Mouse (Mus musculus) limb, embryonic 14.5 days (tissue): Measurements from ENCODE around the gene Rnf123. TPM values are rescaled to one million over a fixed set of nuclear protein-coding genes. Genes with fewer than 3 reads are reported as not detected.

Experiments used
- ATAC-seq: fragments of 200-750 bp; cut with Nextera tagmentation; 2 replicates; pipeline ENCODE4 v1.8.0; 2017; ENCODE audit warnings: low read depth, moderate number of reproducible peaks, moderate TSS enrichment; ENCODE audit not compliant: low FRiP score
- DNase-seq: peaks from one replicate; pipeline ENCODE4 v3.0.0-alpha.2; 2015; ENCODE audit warnings: low spot score
- H3K27ac ChIP-seq: fragments of 300-500 bp; sonication (generic); replicated peaks from 2 replicates; pipeline ENCODE4 v1.5.1; 2014; ENCODE audit warnings: low read depth, mild to moderate bottlenecking, low read length, moderate library complexity, mixed read lengths
- H3K27me3 ChIP-seq: fragments of 300-500 bp; sonication (generic); 2 replicates; pipeline ENCODE4 v1.6.1; 2014; ENCODE audit warnings: low read length, mixed read lengths; ENCODE audit not compliant: control insufficient read depth, insufficient read depth
- H3K36me3 ChIP-seq: fragments of 300-500 bp; sonication (generic); 2 replicates; pipeline ENCODE4 v1.6.1; 2014; ENCODE audit warnings: mild to moderate bottlenecking, low read length, moderate library complexity, mixed read lengths; ENCODE audit not compliant: control insufficient read depth, insufficient read depth
- H3K4me1 ChIP-seq: fragments of 300-500 bp; sonication (generic); 2 replicates; pipeline ENCODE4 v1.6.1; 2014; ENCODE audit warnings: antibody characterized with exemption, low read length, mixed read lengths; ENCODE audit not compliant: control insufficient read depth, insufficient read depth
- H3K4me2 ChIP-seq: fragments of 300-500 bp; sonication (generic); replicated peaks from 2 replicates; pipeline ENCODE4 v1.6.1; 2014; ENCODE audit warnings: low read depth, mild to moderate bottlenecking, low read length, moderate library complexity; ENCODE audit not compliant: severe bottlenecking
- H3K4me3 ChIP-seq: fragments of 300-500 bp; sonication (generic); replicated peaks from 2 replicates; pipeline ENCODE4 v1.5.1; 2014; ENCODE audit warnings: low read length
- H3K9ac ChIP-seq: fragments of 300-500 bp; sonication (generic); 2 replicates; pipeline ENCODE4 v1.6.1; 2014; ENCODE audit warnings: mild to moderate bottlenecking, low read depth, low read length, moderate library complexity; ENCODE audit not compliant: severe bottlenecking
- H3K9me3 ChIP-seq: fragments of 300-500 bp; sonication (generic); 2 replicates; pipeline ENCODE4 v1.6.1; 2016; ENCODE audit warnings: low read length; ENCODE audit not compliant: control insufficient read depth
- POLR2A ChIP-seq: fragments of 200-500 bp; IDR thresholded peaks from 2 replicates; pipeline ENCODE4 v1.8.0; 2012; ENCODE audit warnings: inconsistent platforms, mild to moderate bottlenecking, moderate library complexity, borderline replicate concordance; ENCODE audit not compliant: insufficient read depth, insufficient read length; ENCODE audit errors: extremely low read depth
- WGBS: fragments of 180-500 bp; shearing (Covaris S2); extraction: QIAGEN DNeasy Blood & Tissue Kit; methylation state at CpG from one replicate; pipeline ENCODE4 v1.1.7; 2014; 5-methylcytosine and 5-hydroxymethylcytosine counted together
- microRNA-seq: library from miRNA; unstranded; fragments of <30 nt; microRNA quantifications from one replicate; pipeline ENCODE4, GENCODE M21; 2016
- polyA plus RNA-seq, 2 experiments: library from polyadenylated mRNA; depleted of rRNA in 1 of 2; stranded (reverse) in 1 of 2; unstranded in 1 of 2; fragments of >200 nt; fragmentation: Nextera tagmentation in 1 of 2; extraction: Ambion mirVana in 1 of 2; gene quantifications; 2 replicates each; pipeline versions ENCODE4 v1.2.1 to v1.2.3; 2012 to 2014

Gene Rnf123
- polyA plus RNA-seq, 2 experiments, result 32.4 to 67.9 TPM

DNA sequence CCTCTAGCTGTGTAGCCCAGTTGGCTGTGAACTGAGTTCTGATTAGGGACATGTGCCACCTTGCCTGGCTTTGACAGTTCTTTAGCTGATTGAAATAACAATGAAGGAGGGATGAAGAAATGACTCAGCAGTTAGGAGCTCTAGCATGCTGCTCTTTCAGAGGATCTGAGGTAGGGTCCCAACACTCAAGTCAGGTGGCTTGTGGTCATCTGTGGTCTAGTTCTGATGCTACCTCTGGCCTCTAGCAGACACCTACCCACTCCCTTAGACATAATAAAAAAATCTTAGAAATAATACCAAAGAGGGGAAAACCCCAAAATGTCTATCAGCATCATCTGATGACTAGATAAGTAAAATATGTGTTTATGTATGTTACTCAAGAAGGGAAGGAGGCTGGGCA is 72.8 kb downstream of the Rnf123 start:
- Histone ChIP-seq H3K9ac (no peak overlapping the region), H3K4me3 (no peak overlapping the region), H3K27ac (no peak overlapping the region), H3K27me3 (no peaks in the 10 kb centered on the region), H3K36me3 (peaks cover 17% of the 10 kb centered on the region), H3K9me3 (no peaks in the 10 kb centered on the region), H3K4me1 (no peaks in the 10 kb centered on the region), H3K4me2 (no peak overlapping the region)
- no peak for TF ChIP-seq POLR2A
- ATAC-seq, result no peak
- no peak for DNase-seq

DNA sequence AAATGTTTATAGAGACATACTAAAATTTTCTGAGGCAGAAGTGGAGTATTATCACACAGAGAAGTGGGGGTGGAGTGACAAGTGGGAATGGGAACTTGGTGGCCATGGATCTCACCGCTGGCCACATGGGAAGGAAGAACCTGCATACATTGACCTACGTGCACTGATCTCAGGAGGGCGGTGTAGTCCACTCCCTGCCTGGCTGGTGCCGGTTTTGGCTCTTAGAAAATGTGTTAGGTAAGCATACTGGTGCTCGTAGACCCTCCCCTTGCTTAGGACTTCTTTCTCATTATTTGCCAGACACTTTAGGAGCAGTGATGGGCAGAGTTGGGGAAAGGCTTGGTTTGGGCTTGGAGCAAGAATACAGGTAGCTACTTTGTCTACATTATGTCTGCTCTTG is 75.1 kb downstream of the Rnf123 start:
- WGBS, result 94% methylated on average over 5 of the region's 5 CpGs
- DNase-seq (no peak), ATAC-seq (no peak)
- Histone ChIP-seq H3K4me2 (no peak overlapping the region), H3K36me3 (peaks cover 9% of the 10 kb centered on the region), H3K9ac (no peak overlapping the region), H3K4me1 (peaks cover 9% of the 10 kb centered on the region), H3K9me3 (no peaks in the 10 kb centered on the region), H3K27me3 (no peaks in the 10 kb centered on the region), H3K4me3 (no peak overlapping the region), H3K27ac (no peak overlapping the region)
- no peak for TF ChIP-seq POLR2A

DNA sequence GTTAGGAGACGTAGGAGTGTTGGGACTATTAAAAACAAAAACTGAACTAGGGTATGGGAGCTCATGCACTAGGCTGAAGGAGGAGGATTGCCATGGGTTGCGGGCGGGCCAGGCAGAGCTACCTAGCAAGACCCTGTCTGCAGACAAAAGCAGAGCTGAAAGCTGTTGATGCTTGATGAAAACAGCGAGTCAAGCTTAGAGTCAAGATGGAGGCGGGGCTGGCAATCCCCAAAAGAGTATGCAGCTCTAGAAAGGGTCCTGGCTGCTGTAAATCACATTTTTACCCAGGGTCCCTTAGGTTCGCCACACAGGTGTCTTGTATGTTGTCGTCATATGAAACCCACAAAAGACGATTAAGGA is 79.6 kb downstream of the Rnf123 start:
- Histone ChIP-seq H3K9me3 (no peaks in the 10 kb centered on the region), H3K27me3 (no peaks in the 10 kb centered on the region), H3K4me3 (peak overlapping the region; percentile 93), H3K9ac (peak overlapping the region; percentile 93), H3K4me2 (peak overlapping the region; percentile 79), H3K4me1 (peaks cover 14% of the 10 kb centered on the region), H3K36me3 (no peaks in the 10 kb centered on the region), H3K27ac (peak overlapping the region; percentile 90; the same call in 1 of the 2 replicates)
- WGBS, result 8% methylated on average over 8 of the region's 8 CpGs
- DNase-seq, result no peak
- no peak for TF ChIP-seq POLR2A
- ATAC-seq, result no peak

DNA sequence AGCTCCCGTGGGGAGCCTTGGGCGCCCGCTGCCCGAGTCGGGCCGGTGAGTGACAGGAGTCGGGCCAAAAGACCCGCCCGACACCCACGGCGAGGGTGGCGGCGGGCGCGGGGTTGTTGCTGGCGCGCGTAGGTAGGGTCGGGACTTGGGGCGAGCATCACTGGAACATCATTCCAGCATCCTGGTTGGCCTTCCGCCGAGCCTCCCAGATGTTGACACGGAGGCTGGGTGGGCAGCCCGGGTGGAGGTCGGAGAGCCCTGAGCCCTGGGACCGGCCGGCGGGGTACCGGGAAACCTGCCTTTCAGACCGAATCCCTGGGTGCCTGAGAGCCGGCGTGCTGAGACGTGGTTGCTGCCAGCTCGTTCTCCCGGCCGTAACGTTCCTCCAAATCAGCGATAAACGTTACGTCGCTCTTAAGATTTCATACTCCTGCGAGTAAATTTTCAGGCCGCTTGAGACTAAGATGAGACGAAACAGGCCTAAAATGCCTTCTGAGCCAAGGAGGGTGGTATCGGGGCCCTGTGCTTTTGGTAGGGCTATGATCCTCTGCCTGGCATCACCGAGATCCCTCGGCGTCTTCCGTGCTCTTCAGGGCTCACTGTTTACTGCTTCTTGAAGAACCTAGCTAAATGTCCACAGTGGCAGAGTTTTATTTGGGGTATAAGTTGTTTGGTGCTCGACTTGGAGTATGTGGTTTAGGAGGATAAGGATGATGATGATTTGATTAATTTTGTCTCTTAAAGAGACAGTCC is 80.2 kb downstream of the Rnf123 start:
- ATAC-seq, result peak; percentile 20; the same call in 1 of the 2 replicates
- peak overlapping the region; percentile 79 for H3K4me2 ChIP-seq
- peak overlapping the region; percentile 93 for H3K9ac ChIP-seq
- no peaks in the 10 kb centered on the region for H3K36me3 ChIP-seq
- TF ChIP-seq POLR2A, result no peak
- WGBS, result under 1% methylated on average over 39 of the region's 50 CpGs
- peak overlapping the region; percentile 93 for H3K4me3 ChIP-seq
- H3K9me3 ChIP-seq, result no peaks in the 10 kb centered on the region
- peak overlapping the region; percentile 90 for H3K27ac ChIP-seq
- no peak for DNase-seq
- H3K27me3 ChIP-seq, result no peaks in the 10 kb centered on the region
- H3K4me1 ChIP-seq, result peaks cover 14% of the 10 kb centered on the region

DNA sequence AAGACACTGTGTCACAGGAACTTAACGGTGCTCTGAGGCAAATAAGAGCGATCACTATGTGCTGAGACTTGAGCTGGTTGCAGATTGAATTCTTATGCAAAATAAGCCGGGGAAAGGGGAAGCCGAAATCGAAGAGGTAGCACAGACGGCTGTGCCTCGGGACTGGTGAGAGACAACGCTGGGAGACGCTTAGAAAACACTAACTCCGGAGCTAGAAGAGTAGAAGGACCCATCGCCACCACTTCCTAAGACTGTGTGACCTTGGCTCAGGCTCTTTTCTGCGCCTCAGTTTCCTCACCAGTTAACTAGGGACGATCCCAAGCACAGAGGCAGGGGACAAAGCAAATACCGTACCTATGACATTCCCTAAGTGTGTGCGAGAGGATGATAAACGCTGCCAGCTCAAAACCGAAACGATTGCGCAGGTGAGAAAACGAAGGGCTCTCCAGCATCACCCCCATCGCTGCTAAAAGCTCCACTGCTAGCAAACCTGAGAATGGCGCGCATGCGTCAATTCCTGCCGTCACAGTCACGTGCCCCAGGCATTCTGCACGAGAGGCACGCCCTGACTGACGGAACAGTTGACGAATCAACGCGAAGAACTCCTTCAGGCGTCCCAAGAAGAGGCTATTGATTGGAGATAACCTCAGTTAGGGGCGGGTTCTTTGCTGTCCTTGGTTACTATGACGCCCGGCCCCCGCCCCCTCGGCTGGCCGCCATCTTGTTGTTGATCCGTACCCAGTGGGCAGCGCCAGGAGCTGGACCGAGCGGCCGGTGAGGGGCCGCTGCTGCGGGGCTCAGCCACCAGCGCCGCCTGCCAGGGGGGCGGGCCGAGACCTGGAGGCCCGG is 81.0 kb downstream of the Rnf123 start, which contains the start of gene Ip6k1:
TSS of gene Ip6k1 (plus strand) at position 580 of the 849 bp plus-strand sequence.
- Histone ChIP-seq H3K36me3 (no peaks in the 10 kb centered on the region), H3K4me3 (peak within 1 kb of the TSS; percentile 93), H3K9me3 (no peaks in the 10 kb centered on the region), H3K4me1 (peaks cover 14% of the 10 kb centered on the region), H3K4me2 (peak within 1 kb of the TSS; percentile 79), H3K27me3 (no peaks in the 10 kb centered on the region), H3K27ac (peak within 1 kb of the TSS; percentile 90), H3K9ac (peak within 1 kb of the TSS; percentile 93)
- ATAC-seq, result peak; percentile 100
- WGBS, result under 1% methylated on average over 45 of the region's 51 CpGs
- peak; percentile 100 for DNase-seq
- TF ChIP-seq POLR2A, result peak; percentile 51; the same call in 1 of the 2 replicates

Small RNA genes within 50 kb of the gene (microRNA-seq; reads per million reads assigned to microRNA genes)
- gene Gm47303 (not detected), gene Mir7088 (not detected)

Other genes with a start within 250 kb of the Rnf123 start
- gene Rbm6, start 210.1 kb downstream of the Rnf123 start, polyA plus RNA-seq (2012; rRNA removed), result 49.9 and 68.2 TPM in 2 replicates
- gene Rbm6, start 210.1 kb downstream of the Rnf123 start, polyA plus RNA-seq (2014; fragmentation: Nextera tagmentation; extraction: Ambion mirVana), result 56.1 and 63.0 TPM in 2 replicates
- gene Mon1a, start 195.2 kb downstream of the Rnf123 start, polyA plus RNA-seq (2012; rRNA removed), result 20.0 and 24.1 TPM in 2 replicates
- 12.3 and 15.3 TPM in 2 replicates for gene Mon1a, start 195.2 kb downstream of the Rnf123 start, polyA plus RNA-seq (2014; fragmentation: Nextera tagmentation; extraction: Ambion mirVana)
- 14.1 and 21.9 TPM in 2 replicates for gene Mst1r, start 176.5 kb downstream of the Rnf123 start, polyA plus RNA-seq (2012; rRNA removed)
- 1.4 and 2.3 TPM in 2 replicates for gene Mst1r, start 176.5 kb downstream of the Rnf123 start, polyA plus RNA-seq (2014; fragmentation: Nextera tagmentation; extraction: Ambion mirVana)
- 0.03 TPM in 1 of 2 replicates, not detected in the other for gene Actl11, start 154.9 kb downstream of the Rnf123 start, polyA plus RNA-seq (2012; rRNA removed)
- not detected in 2 replicates for gene Actl11, start 154.9 kb downstream of the Rnf123 start, polyA plus RNA-seq (2014; fragmentation: Nextera tagmentation; extraction: Ambion mirVana)
- 14.2 and 16.7 TPM in 2 replicates for gene Camkv, start 147.7 kb downstream of the Rnf123 start, polyA plus RNA-seq (2012; rRNA removed)
- gene Camkv, start 147.7 kb downstream of the Rnf123 start, polyA plus RNA-seq (2014; fragmentation: Nextera tagmentation; extraction: Ambion mirVana), result 3.5 and 4.5 TPM in 2 replicates
- 10.5 and 14.3 TPM in 2 replicates for gene Traip, start 133.2 kb downstream of the Rnf123 start, polyA plus RNA-seq (2012; rRNA removed)
- gene Traip, start 133.2 kb downstream of the Rnf123 start, polyA plus RNA-seq (2014; fragmentation: Nextera tagmentation; extraction: Ambion mirVana), result 18.6 and 22.5 TPM in 2 replicates
- 28.2 and 33.6 TPM in 2 replicates for gene Uba7, start 107.8 kb downstream of the Rnf123 start, polyA plus RNA-seq (2012; rRNA removed)
- gene Uba7, start 107.8 kb downstream of the Rnf123 start, polyA plus RNA-seq (2014; fragmentation: Nextera tagmentation; extraction: Ambion mirVana), result 32.2 and 33.4 TPM in 2 replicates
- 16.7 and 19.6 TPM in 2 replicates for gene Gm20661, start 100.3 kb downstream of the Rnf123 start, polyA plus RNA-seq (2012; rRNA removed)
- gene Gm20661, start 100.3 kb downstream of the Rnf123 start, polyA plus RNA-seq (2014; fragmentation: Nextera tagmentation; extraction: Ambion mirVana), result 7.9 and 8.2 TPM in 2 replicates
- 79.6 and 84.6 TPM in 2 replicates for gene Inka1, start 97.5 kb downstream of the Rnf123 start, polyA plus RNA-seq (2012; rRNA removed)
- gene Inka1, start 97.5 kb downstream of the Rnf123 start, polyA plus RNA-seq (2014; fragmentation: Nextera tagmentation; extraction: Ambion mirVana), result 112 and 118 TPM in 2 replicates
- gene Cdhr4, start 90.8 kb downstream of the Rnf123 start, polyA plus RNA-seq (2012; rRNA removed), result 63.3 and 98.3 TPM in 2 replicates
- gene Cdhr4, start 90.8 kb downstream of the Rnf123 start, polyA plus RNA-seq (2014; fragmentation: Nextera tagmentation; extraction: Ambion mirVana), result 13.0 and 20.6 TPM in 2 replicates
- gene Gm20662, start 87.0 kb downstream of the Rnf123 start, polyA plus RNA-seq (2012; rRNA removed), result 6.8 and 12.4 TPM in 2 replicates
- gene Gm20662, start 87.0 kb downstream of the Rnf123 start, polyA plus RNA-seq (2014; fragmentation: Nextera tagmentation; extraction: Ambion mirVana), result 0.66 and 0.76 TPM in 2 replicates
- gene Ip6k1, start 80.8 kb downstream of the Rnf123 start, polyA plus RNA-seq (2012; rRNA removed), result 83.3 and 105 TPM in 2 replicates
- 34.6 and 40.4 TPM in 2 replicates for gene Ip6k1, start 80.8 kb downstream of the Rnf123 start, polyA plus RNA-seq (2014; fragmentation: Nextera tagmentation; extraction: Ambion mirVana)
- gene Gmppb, start 34.1 kb downstream of the Rnf123 start, polyA plus RNA-seq (2012; rRNA removed), result 30.4 and 32.1 TPM in 2 replicates
- gene Gmppb, start 34.1 kb downstream of the Rnf123 start, polyA plus RNA-seq (2014; fragmentation: Nextera tagmentation; extraction: Ambion mirVana), result 37.4 and 41.3 TPM in 2 replicates
- gene Amigo3, start 30.2 kb downstream of the Rnf123 start, polyA plus RNA-seq (2012; rRNA removed), result 5.0 and 6.8 TPM in 2 replicates
- gene Amigo3, start 30.2 kb downstream of the Rnf123 start, polyA plus RNA-seq (2014; fragmentation: Nextera tagmentation; extraction: Ambion mirVana), result 4.7 and 4.8 TPM in 2 replicates
- gene Mst1, start 2.9 kb downstream of the Rnf123 start, polyA plus RNA-seq (2012; rRNA removed), result 0.93 and 1.1 TPM in 2 replicates
- gene Mst1, start 2.9 kb downstream of the Rnf123 start, polyA plus RNA-seq (2014; fragmentation: Nextera tagmentation; extraction: Ambion mirVana), result 1.3 and 1.6 TPM in 2 replicates
- gene Apeh, start 11.3 kb upstream of the Rnf123 start, polyA plus RNA-seq (2012; rRNA removed), result 55.6 and 64.6 TPM in 2 replicates
- 38.6 and 41.3 TPM in 2 replicates for gene Apeh, start 11.3 kb upstream of the Rnf123 start, polyA plus RNA-seq (2014; fragmentation: Nextera tagmentation; extraction: Ambion mirVana)
- gene Bsn, start 107.0 kb upstream of the Rnf123 start, polyA plus RNA-seq (2012; rRNA removed), result 1.1 and 1.3 TPM in 2 replicates
- 0.68 and 0.73 TPM in 2 replicates for gene Bsn, start 107.0 kb upstream of the Rnf123 start, polyA plus RNA-seq (2014; fragmentation: Nextera tagmentation; extraction: Ambion mirVana)
- 49.7 and 57.4 TPM in 2 replicates for gene Dag1, start 180.6 kb upstream of the Rnf123 start, polyA plus RNA-seq (2012; rRNA removed)
- 77.4 and 82.5 TPM in 2 replicates for gene Dag1, start 180.6 kb upstream of the Rnf123 start, polyA plus RNA-seq (2014; fragmentation: Nextera tagmentation; extraction: Ambion mirVana)
- gene Nicn1, start 207.1 kb upstream of the Rnf123 start, polyA plus RNA-seq (2012; rRNA removed), result 37.5 and 61.3 TPM in 2 replicates
- gene Nicn1, start 207.1 kb upstream of the Rnf123 start, polyA plus RNA-seq (2014; fragmentation: Nextera tagmentation; extraction: Ambion mirVana), result 40.2 and 49.6 TPM in 2 replicates
- 28.2 and 29.7 TPM in 2 replicates for gene Amt, start 213.5 kb upstream of the Rnf123 start, polyA plus RNA-seq (2012; rRNA removed)
- 6.9 and 7.0 TPM in 2 replicates for gene Amt, start 213.5 kb upstream of the Rnf123 start, polyA plus RNA-seq (2014; fragmentation: Nextera tagmentation; extraction: Ambion mirVana)
- gene Rhoa, start 222.8 kb upstream of the Rnf123 start, polyA plus RNA-seq (2012; rRNA removed), result 214 and 240 TPM in 2 replicates
- gene Rhoa, start 222.8 kb upstream of the Rnf123 start, polyA plus RNA-seq (2014; fragmentation: Nextera tagmentation; extraction: Ambion mirVana), result 296 and 326 TPM in 2 replicates
- gene Tcta, start 222.8 kb upstream of the Rnf123 start, polyA plus RNA-seq (2012; rRNA removed), result 36.8 and 41.4 TPM in 2 replicates
- gene Tcta, start 222.8 kb upstream of the Rnf123 start, polyA plus RNA-seq (2014; fragmentation: Nextera tagmentation; extraction: Ambion mirVana), result 37.4 and 38.6 TPM in 2 replicates